Comparison of ENCODE assay signal across 9 mouse cellular contexts in genomic region chr6:134887008-134887407, GRCm38 (mm10). TPM values are rescaled to one million over a fixed set of nuclear protein-coding genes. Genes with fewer than 3 reads are reported as not detected.
DNase-seq lines count a peak whose midpoint lies in the region; ATAC-seq lines count a peak whose summit lies in the region.
"Had no signal": no experiment of that assay in that cellular context is flagged by ENCODE, and none has a peak within 500 bp of the region (broad histone marks: within the 10 kb centered on the region; RNA-seq: fewer than 3 reads in every experiment).

No protein-coding gene starts in this region.

- no peak for DNase-seq in heart, postnatal 25 days (ENCODE audit: low spot score)
- DNase-seq in cerebellum, adult 11 months, result peak; percentile 28
- DNase-seq in adrenal gland, postnatal 14 days, result no peak
- no peak for DNase-seq in kidney, postnatal 14 days
- no peak for DNase-seq in B cell, adult 2 months
- DNase-seq: heart, adult 2 months had no signal

- H3K9ac ChIP-seq in heart, embryonic 11.5 days (ENCODE audit: low read depth, low read length), result no peak overlapping the region
- H3K9ac ChIP-seq in forebrain, embryonic 15.5 days (replicated peaks), result peak overlapping the region; percentile 61
- H3K9ac ChIP-seq in midbrain, embryonic 12.5 days (replicated peaks), result peak overlapping the region; percentile 73

- 46% methylated on average over 5 of the region's 5 CpGs for WGBS in heart, embryonic 11.5 days (ENCODE audit: insufficient replicate concordance)
- WGBS in forebrain, embryonic 15.5 days, result 4% methylated on average over 5 of the region's 5 CpGs
- 18% methylated on average over 5 of the region's 5 CpGs for WGBS in midbrain, embryonic 12.5 days

- no peak for ATAC-seq in heart, embryonic 11.5 days (replicated peaks; ENCODE audit: insufficient number of reproducible peaks, low FRiP score, low TSS enrichment)
- ATAC-seq in forebrain, embryonic 15.5 days (replicated peaks), result peak; percentile 33
- ATAC-seq in midbrain, embryonic 12.5 days (ENCODE audit: low FRiP score, low read depth), result peak; percentile 27; the same call in 1 of the 2 replicates

- H3K4me1 ChIP-seq in heart, embryonic 11.5 days (ENCODE audit: control insufficient read depth, insufficient read depth, low read length), result peaks cover 11% of the 10 kb centered on the region
- H3K4me1 ChIP-seq in forebrain, embryonic 15.5 days, result peaks cover 47% of the 10 kb centered on the region
- H3K4me1 ChIP-seq in midbrain, embryonic 12.5 days, result peaks cover 45% of the 10 kb centered on the region

- peak overlapping the region; percentile 54 for H3K4me2 ChIP-seq in heart, embryonic 11.5 days
- peak overlapping the region; percentile 66 for H3K4me2 ChIP-seq in forebrain, embryonic 15.5 days (replicated peaks)
- H3K4me2 ChIP-seq in midbrain, embryonic 12.5 days (replicated peaks), result peak overlapping the region; percentile 72

- H3K36me3 ChIP-seq in heart, embryonic 11.5 days (ENCODE audit: control insufficient read depth, insufficient read depth, low read length), result no peaks in the 10 kb centered on the region
- peaks cover 4% of the 10 kb centered on the region; the same call in 1 of the 2 replicates for H3K36me3 ChIP-seq in forebrain, embryonic 15.5 days
- peaks cover 12% of the 10 kb centered on the region; the same call in 1 of the 2 replicates for H3K36me3 ChIP-seq in midbrain, embryonic 12.5 days

- H3K27me3 ChIP-seq in heart, embryonic 11.5 days (ENCODE audit: control insufficient read depth, insufficient read depth, low read length), result no peaks in the 10 kb centered on the region
- no peaks in the 10 kb centered on the region for H3K27me3 ChIP-seq in forebrain, embryonic 15.5 days
- no peaks in the 10 kb centered on the region for H3K27me3 ChIP-seq in midbrain, embryonic 12.5 days

- H3K27ac ChIP-seq in heart, embryonic 11.5 days (ENCODE audit: low read depth, low read length), result no peak overlapping the region
- H3K27ac ChIP-seq in forebrain, embryonic 15.5 days (replicated peaks), result peak overlapping the region; percentile 94
- H3K27ac ChIP-seq in midbrain, embryonic 12.5 days (replicated peaks), result peak overlapping the region; percentile 93
- H3K27ac ChIP-seq: heart, adult 2 months had no signal

- H3K9me3 ChIP-seq in heart, embryonic 11.5 days (replicated peaks; ENCODE audit: control insufficient read depth, low read length), result no peaks in the 10 kb centered on the region
- no peaks in the 10 kb centered on the region for H3K9me3 ChIP-seq in forebrain, embryonic 15.5 days
- no peaks in the 10 kb centered on the region for H3K9me3 ChIP-seq in midbrain, embryonic 12.5 days

- intact Hi-C loops in heart, postnatal 25 days (cut with DNase I), result no loop called here

- H3K4me3 ChIP-seq in heart, embryonic 11.5 days (ENCODE audit: low read depth, low read length), result no peak overlapping the region; the same call in 1 of the 2 replicates
- peak overlapping the region; percentile 50 for H3K4me3 ChIP-seq in forebrain, embryonic 15.5 days
- peak overlapping the region; percentile 51 for H3K4me3 ChIP-seq in midbrain, embryonic 12.5 days
- H3K4me3 ChIP-seq: heart, adult 2 months had no signal

RNA-seq across cellular contexts. Expression of gene Gpr19, which starts 11.4 kb away (rescaled TPM):
- polyA plus RNA-seq in heart, embryonic 11.5 days (2014; fragmentation: Nextera tagmentation; extraction: Ambion mirVana), result 11.1 and 12.0 TPM in 2 replicates
- 1 to 10 TPM; 3.3 to 5.1 TPM for total RNA-seq in heart, postnatal 25 days (2021)
- polyA plus RNA-seq in forebrain, embryonic 15.5 days (2015; fragmentation: Nextera tagmentation; extraction: Ambion mirVana), result 47.7 and 48.1 TPM in 2 replicates
- 42.4 and 42.7 TPM in 2 replicates for polyA plus RNA-seq in midbrain, embryonic 12.5 days (2016; fragmentation: Nextera tagmentation; extraction: Ambion mirVana)
- 10.0 and 11.8 TPM in 2 replicates for total RNA-seq in adrenal gland, postnatal 14 days (2021)

RNA-seq across cellular contexts. Expression of gene Cdkn1b, which starts 33.2 kb away (rescaled TPM):
- polyA plus RNA-seq in heart, embryonic 11.5 days (2014; fragmentation: Nextera tagmentation; extraction: Ambion mirVana), result 13.9 and 14.7 TPM in 2 replicates
- 10 to 100 TPM; 40.3 to 49.5 TPM for total RNA-seq in heart, postnatal 25 days (2021)
- 52.4 and 55.1 TPM in 2 replicates for polyA plus RNA-seq in forebrain, embryonic 15.5 days (2015; fragmentation: Nextera tagmentation; extraction: Ambion mirVana)
- polyA plus RNA-seq in midbrain, embryonic 12.5 days (2016; fragmentation: Nextera tagmentation; extraction: Ambion mirVana), result 28.3 and 30.0 TPM in 2 replicates
- 42.8 and 48.0 TPM in 2 replicates for total RNA-seq in adrenal gland, postnatal 14 days (2021)

RNA-seq across cellular contexts. Expression of gene Crebl2, which starts 57.1 kb away (rescaled TPM):
- 1.3 and 1.5 TPM in 2 replicates for polyA plus RNA-seq in heart, embryonic 11.5 days (2014; fragmentation: Nextera tagmentation; extraction: Ambion mirVana)
- total RNA-seq in heart, postnatal 25 days (2021), result 10 to 100 TPM; 11.5 to 12.1 TPM
- polyA plus RNA-seq in forebrain, embryonic 15.5 days (2015; fragmentation: Nextera tagmentation; extraction: Ambion mirVana), result 3.8 and 3.9 TPM in 2 replicates
- polyA plus RNA-seq in midbrain, embryonic 12.5 days (2016; fragmentation: Nextera tagmentation; extraction: Ambion mirVana), result 2.5 and 2.9 TPM in 2 replicates
- 17.2 and 21.1 TPM in 2 replicates for total RNA-seq in adrenal gland, postnatal 14 days (2021)
